Mouse (Mus musculus) olfactory bulb, adult 2 months (tissue): ENCODE results near the gene Ttc21a. TPM values are rescaled to one million over a fixed set of nuclear protein-coding genes. Genes with fewer than 3 reads are reported as not detected.
A peak's percentile ranks its signal among the peaks of the same experiment; 100 is the strongest.

Experiments
- H3K27ac ChIP-seq: fragments of 200-500 bp; 2 replicates; pipeline ENCODE4 v1.5.1; 2012; ENCODE audit warnings: low read depth, low read length; ENCODE audit not compliant: insufficient read depth
- H3K4me1 ChIP-seq: fragments of 200-500 bp; 2 replicates; pipeline ENCODE4 v1.6.1; 2012; ENCODE audit warnings: low read length; ENCODE audit not compliant: control insufficient read depth, insufficient read depth
- H3K4me3 ChIP-seq: fragments of 200-500 bp; 2 replicates; pipeline ENCODE4 v1.5.1; 2012; ENCODE audit warnings: mild to moderate bottlenecking, low read depth, low read length, moderate library complexity; ENCODE audit not compliant: insufficient read depth
- CTCF ChIP-seq: fragments of 200-500 bp; IDR thresholded peaks from 2 replicates; pipeline ENCODE4 v1.5.1; 2012; ENCODE audit warnings: low read depth, mild to moderate bottlenecking, low read length, moderate library complexity; ENCODE audit not compliant: insufficient read depth
- POLR2A ChIP-seq: fragments of 200-500 bp; IDR thresholded peaks from 2 replicates; pipeline ENCODE4 v1.6.1; 2012; ENCODE audit warnings: mild to moderate bottlenecking, low read depth, low read length, moderate library complexity; ENCODE audit not compliant: insufficient read depth
- WGBS: fragments of 180-500 bp; shearing (Covaris S2); methylation state at CpG from one replicate; pipeline ENCODE4 v1.1.7; 2018; 5-methylcytosine and 5-hydroxymethylcytosine counted together
- polyA plus RNA-seq: library from polyadenylated mRNA; stranded (reverse); fragments of >200 nt; gene quantifications from 2 replicates; pipeline ENCODE4 v1.2.4, GENCODE M21; 2012; ENCODE audit warnings: low replicate concordance; ENCODE audit not compliant: missing spikeins, insufficient read depth, insufficient read length

Gene Ttc21a
- polyA plus RNA-seq, 1 experiment = not detected

GRCm38 (mm10) chr9:119976704-119977556 lies 39.5 kb downstream of the Ttc21a start:
- TF ChIP-seq CTCF (no peak), POLR2A (no peak)
- H3K27ac ChIP-seq = no peak overlapping the region
- H3K4me1 ChIP-seq = peaks cover 41% of the 10 kb centered on the region
- no peak overlapping the region; the same call in 1 of the 2 replicates for H3K4me3 ChIP-seq
- WGBS = 70% methylated on average over 17 of the region's 17 CpGs

GRCm38 (mm10) chr9:119977557-119978060 lies 40.2 kb downstream of the Ttc21a start:
- TF ChIP-seq CTCF (no peak), POLR2A (no peak)
- 27% methylated on average over 5 of the region's 5 CpGs for WGBS
- H3K27ac ChIP-seq = no peak overlapping the region

GRCm38 (mm10) chr9:119978151-119978810 lies 40.9 kb downstream of the Ttc21a start:
- no peak for TF ChIP-seq POLR2A
- TF ChIP-seq CTCF = no peak
- Histone ChIP-seq H3K27ac (no peak overlapping the region), H3K4me1 (peaks cover 53% of the 10 kb centered on the region), H3K4me3 (no peak overlapping the region)
- 69% methylated on average over 9 of the region's 9 CpGs for WGBS

More at GRCm38 (mm10) chr9:119977557-119978060, 40.2 kb downstream of the Ttc21a start:
- no peak overlapping the region for H3K4me3 ChIP-seq
- H3K4me1 ChIP-seq = peaks cover 46% of the 10 kb centered on the region

GRCm38 (mm10) chr9:119978811-119979441 lies 41.5 kb downstream of the Ttc21a start:
- 82% methylated on average over 6 of the region's 6 CpGs for WGBS

GRCm38 (mm10) chr9:119979749-119980148 lies 42.3 kb downstream of the Ttc21a start:
- WGBS = 60% methylated on average over 2 of the region's 2 CpGs
- Histone ChIP-seq H3K27ac (no peak overlapping the region), H3K4me3 (no peak overlapping the region), H3K4me1 (peaks cover 57% of the 10 kb centered on the region)
- TF ChIP-seq POLR2A (no peak), CTCF (no peak)

More at GRCm38 (mm10) chr9:119978811-119979441, 41.5 kb downstream of the Ttc21a start:
- TF ChIP-seq CTCF (no peak), POLR2A (no peak)
- Histone ChIP-seq H3K4me1 (peaks cover 54% of the 10 kb centered on the region), H3K4me3 (no peak overlapping the region), H3K27ac (no peak overlapping the region)

GRCm38 (mm10) chr9:119980770-119981182 lies 43.4 kb downstream of the Ttc21a start:
- Histone ChIP-seq H3K4me1 (peaks cover 57% of the 10 kb centered on the region), H3K27ac (peak overlapping the region; percentile 49; the same call in 1 of the 2 replicates), H3K4me3 (no peak overlapping the region)
- WGBS = 19% methylated on average over 4 of the region's 4 CpGs
- no peak for TF ChIP-seq POLR2A
- TF ChIP-seq CTCF = no peak

- Histone ChIP-seq H3K4me3 (peak overlapping the region; percentile 22), H3K4me1 (peaks cover 57% of the 10 kb centered on the region), H3K27ac (peak overlapping the region; percentile 49)
- WGBS = 16% methylated on average over 16 of the region's 16 CpGs
- TF ChIP-seq POLR2A (no peak), CTCF (no peak)
Observed at GRCm38 (mm10) chr9:119981183-119982179, 44.1 kb downstream of the Ttc21a start.

- Histone ChIP-seq H3K27ac (peak overlapping the region; percentile 49), H3K4me3 (peak overlapping the region; percentile 68), H3K4me1 (peaks cover 53% of the 10 kb centered on the region)
- 0 out of 2 replicates have a peak, but pooled peaks have one; percentile 12 for TF ChIP-seq CTCF
- no peak for TF ChIP-seq POLR2A
- 5% methylated on average over 11 of the region's 11 CpGs for WGBS
Observed at GRCm38 (mm10) chr9:119982241-119982811, 44.9 kb downstream of the Ttc21a start.
